Mouse (Mus musculus): ENCODE results near the gene Cyb5b.

DNA sequence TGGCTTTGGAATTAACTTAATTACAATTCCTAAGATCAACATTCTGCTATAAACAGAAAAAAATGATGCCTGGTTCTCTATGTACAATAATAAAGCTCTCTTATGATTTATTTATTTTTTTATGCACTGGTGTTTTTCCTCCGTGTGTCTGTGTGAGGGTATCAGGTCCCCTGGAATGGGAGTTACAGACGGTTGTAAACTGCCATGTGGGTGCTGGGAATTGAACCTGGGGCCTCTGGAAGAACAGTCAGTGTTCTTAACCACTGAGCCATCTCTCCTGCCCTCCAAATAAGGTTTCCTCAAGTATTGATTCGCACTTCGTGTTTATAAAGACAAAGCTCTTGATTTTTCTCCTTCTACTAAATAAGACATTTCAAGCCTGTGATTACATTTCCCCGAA lies 12.1 kb upstream of the Cyb5b start:
- no peak for TF ChIP-seq ZC3H11A (IDR thresholded peaks at IDR 0.05; ENCODE audit: borderline replicate concordance, low read depth, low read length)
- TF ChIP-seq MAFK (IDR thresholded peaks at IDR 0.05; ENCODE audit: insufficient read depth, low read depth, low read length) = no peak
- no peak for TF ChIP-seq HCFC1 (IDR thresholded peaks at IDR 0.05; ENCODE audit: borderline replicate concordance, insufficient read depth, low read length)
- no peak for TF ChIP-seq CHD2 (IDR thresholded peaks at IDR 0.05; ENCODE audit: low read depth, low read length)

Data from ES-E14 (cell line).